Mouse (Mus musculus) liver, adult 2 months (tissue): ENCODE results near the gene Zbtb20.

Source experiments
- CTCF ChIP-seq: fragments of 200-500 bp; IDR thresholded peaks from 2 replicates; pipeline ENCODE4 v1.5.1; 2011; ENCODE audit warnings: low read depth, low read length, control low read depth
- POLR2A ChIP-seq: fragments of 200-500 bp; IDR thresholded peaks from 2 replicates; pipeline ENCODE4 v1.6.1; 2011; ENCODE audit warnings: low read length, control low read depth; ENCODE audit not compliant: insufficient read depth; ENCODE audit errors: extremely low read depth

GRCm38 (mm10) chr16:43474941-43475728 lies 599.5 kb downstream of the Zbtb20 start:
- TF ChIP-seq CTCF (no peak), POLR2A (no peak)
